Mouse (Mus musculus) erythroid progenitor cell, adult 5-6 weeks (primary cell): ENCODE measurements around the gene Abcf1. TPM values are rescaled to one million over a fixed set of nuclear protein-coding genes. Genes with fewer than 3 reads are reported as not detected.
"Not testable (repeated sequence)": the region's sequence is repeated elsewhere in the genome, so short reads cannot be mapped to it uniquely, and the experiment has no call there.

Experiments used
- ATAC-seq: replicated peaks from 2 replicates; pipeline ENCODE4 v1.8.0; 2016; ENCODE audit warnings: moderate number of reproducible peaks, mild to moderate bottlenecking, moderate TSS enrichment, inconsistent platforms; ENCODE audit not compliant: poor library complexity, low FRiP score, severe bottlenecking
- total RNA-seq, 2 experiments: library from RNA; stranded (forward) in 1 of 2; stranded (reverse) in 1 of 2; fragments of 150-400 nt in 1 of 2; fragments of 186-747, 209-891 nt in 1 of 2; gene quantifications; 2 replicates each; pipeline versions ENCODE4 v1.2.3 to v1.2.4; 2015 to 2017; ENCODE audit warnings: low replicate concordance in 2 of 2

The Abcf1 gene
- 26.3 and 36.9 TPM in 2 replicates for total RNA-seq (2015; ENCODE audit: low replicate concordance)
- 120 and 139 TPM in 2 replicates for total RNA-seq (2017; ENCODE audit: low replicate concordance)

DNA sequence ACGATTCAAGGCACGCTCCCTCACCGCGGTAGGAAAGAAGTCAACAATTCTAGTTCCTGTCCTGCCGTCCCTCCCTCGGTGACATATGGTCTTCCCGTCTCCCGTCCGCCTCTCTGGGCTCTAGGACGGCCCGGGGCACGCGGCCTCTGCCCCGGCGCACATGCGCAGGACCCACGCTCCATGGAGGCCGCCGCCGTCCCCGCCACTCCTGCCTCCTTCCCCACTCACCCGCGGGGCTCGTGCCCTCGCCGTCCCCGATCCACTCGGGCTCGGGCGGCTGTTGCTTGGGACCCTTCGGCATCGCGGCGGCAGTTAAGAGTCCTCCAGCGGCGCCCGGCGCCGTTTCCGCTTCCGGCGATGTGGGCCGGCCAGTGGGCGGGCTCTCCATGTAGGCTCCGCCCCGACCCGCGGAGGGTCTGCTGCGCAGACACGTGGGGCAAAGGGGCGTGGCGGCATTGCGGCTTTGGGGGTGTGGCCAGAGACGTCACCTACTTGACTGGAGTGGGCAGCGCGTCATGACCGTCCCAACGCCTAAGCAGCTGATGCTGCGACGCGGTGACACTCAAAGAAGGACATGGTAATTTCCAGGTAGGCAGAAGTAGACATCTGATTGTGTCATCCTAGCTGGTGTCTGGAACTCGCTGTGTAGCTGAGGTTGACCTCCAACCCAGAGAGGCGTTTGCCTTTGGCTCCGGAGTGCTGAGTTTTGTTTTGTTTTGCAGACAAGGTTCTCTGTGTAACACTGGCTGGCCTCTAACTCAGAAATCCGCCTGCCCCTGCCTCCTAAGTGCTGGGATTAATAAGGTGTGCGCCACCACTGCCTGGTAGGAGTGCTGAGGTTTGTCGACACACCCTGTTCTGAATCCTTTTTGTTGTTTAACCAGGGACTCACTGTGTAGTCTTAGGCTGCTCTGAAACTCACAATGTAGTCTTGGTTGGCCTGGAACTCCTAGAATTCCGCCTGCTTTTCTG lies at the start of gene Abcf1:
Gene Abcf1, minus strand, starts transcription at position 344 of the 972 bp plus-strand sequence.
- ATAC-seq: peak; percentile 97

DNA sequence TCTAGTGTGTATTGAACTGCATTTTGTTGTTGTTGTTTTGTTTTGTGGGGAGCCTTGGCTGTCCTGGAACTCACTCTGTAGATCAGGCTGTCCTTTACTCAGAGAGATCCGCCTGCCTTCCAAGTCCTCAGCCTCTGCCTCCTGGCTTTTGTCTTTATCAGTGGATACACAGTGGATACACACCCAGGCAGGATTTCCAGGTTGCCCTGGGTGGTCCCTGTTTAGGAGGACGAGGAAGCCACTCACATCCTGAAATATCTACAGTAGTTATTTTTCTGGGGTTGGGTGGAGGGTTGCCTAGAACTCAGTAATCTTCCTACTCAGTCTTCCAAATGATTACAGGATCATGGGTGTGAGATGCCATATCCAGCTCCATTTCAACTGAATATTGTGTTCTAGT lies 49.4 kb upstream of the Abcf1 start:
- ATAC-seq: peak; percentile 43

- no peak for ATAC-seq
These were observed 47.5 kb upstream of the Abcf1 start for GRCm38 (mm10) chr17:36017046-36017445.

DNA sequence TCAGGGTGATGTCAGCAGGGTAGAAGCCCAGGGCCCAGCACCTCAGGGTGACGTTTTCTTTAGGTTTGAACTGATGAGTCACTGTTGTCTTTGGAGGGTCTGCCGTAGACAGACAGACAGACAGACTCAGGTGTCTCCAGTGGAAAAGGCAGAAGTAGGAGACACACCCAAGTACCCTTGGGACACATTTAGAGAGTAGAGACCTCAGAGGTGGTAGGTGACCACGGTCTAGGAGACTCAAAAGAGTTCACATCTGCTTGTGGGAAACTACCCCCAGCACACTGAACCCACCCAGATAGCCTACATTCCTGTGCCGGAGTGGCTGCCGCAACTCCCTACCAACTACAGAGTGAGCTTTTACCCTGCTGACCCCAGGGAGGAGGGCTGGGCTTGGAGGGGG lies 45.4 kb upstream of the Abcf1 start:
- no peak for ATAC-seq

DNA sequence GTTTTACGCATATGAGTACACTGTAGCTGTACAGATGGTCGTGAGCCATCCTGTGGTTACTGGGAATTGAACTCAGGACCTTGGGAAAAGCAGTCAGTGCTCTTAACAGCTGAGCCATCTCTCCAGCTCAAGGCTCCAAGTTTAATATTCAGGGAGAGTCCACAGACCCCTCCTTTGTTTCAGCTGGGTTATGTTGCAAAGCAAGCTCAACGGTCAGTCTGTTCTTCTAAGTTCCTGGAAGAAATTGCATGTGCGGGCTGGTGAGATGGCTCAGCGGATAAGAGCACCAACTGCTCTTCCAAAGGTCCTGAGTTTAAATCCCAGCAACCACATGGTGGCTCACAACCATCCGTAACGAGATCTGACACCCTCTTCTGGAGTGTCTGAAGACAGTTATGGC lies 34.8 kb upstream of the Abcf1 start:
- ATAC-seq: not testable (repeated sequence)

GRCm38 (mm10) chr17:36003331-36003730 lies 33.8 kb upstream of the Abcf1 start:
- no peak for ATAC-seq

- ATAC-seq: peak; percentile 69
These were observed 32.4 kb upstream of the Abcf1 start for GRCm38 (mm10) chr17:36001966-36002365.

DNA sequence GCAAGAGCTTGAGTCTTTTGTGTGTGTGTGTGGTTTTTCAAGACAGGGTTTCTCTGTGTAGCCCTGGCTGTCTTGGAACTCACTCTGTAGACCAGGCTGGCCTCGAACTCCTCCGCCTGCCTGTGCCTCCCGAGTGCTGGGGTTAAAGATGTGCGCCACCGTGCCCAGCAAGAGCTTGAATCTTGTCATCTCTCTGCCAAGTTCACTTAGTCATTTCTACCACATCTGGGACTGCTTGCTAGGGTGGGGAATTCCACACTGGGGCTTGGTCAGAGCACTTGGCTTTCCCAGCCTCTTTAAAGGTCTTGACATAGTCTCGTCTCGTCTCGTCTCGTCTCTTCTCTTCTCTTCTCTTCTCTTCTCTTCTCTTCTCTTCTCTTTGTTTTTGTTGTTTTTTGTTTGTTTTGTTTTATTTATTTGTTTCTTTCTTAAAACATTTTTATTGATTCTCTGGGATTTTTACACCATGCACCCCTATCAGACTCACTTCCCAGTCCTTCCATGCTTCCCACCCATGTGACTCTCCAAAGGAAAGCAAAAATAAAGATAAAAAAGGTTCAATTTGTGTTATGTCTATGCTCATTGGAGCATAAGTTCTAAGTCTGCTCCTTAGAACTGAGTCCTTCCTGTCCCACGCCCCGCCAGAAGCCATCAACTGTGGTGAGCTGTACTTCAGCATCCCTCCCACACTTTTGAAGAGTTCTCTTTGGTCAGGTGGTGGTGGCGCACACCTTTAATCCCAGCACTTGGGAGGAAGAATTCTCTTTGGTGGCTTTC lies 31.7 kb upstream of the Abcf1 start:
- ATAC-seq: peak; percentile 32

GRCm38 (mm10) chr17:36000349-36000748 lies 30.8 kb upstream of the Abcf1 start:
- ATAC-seq: no peak

DNA sequence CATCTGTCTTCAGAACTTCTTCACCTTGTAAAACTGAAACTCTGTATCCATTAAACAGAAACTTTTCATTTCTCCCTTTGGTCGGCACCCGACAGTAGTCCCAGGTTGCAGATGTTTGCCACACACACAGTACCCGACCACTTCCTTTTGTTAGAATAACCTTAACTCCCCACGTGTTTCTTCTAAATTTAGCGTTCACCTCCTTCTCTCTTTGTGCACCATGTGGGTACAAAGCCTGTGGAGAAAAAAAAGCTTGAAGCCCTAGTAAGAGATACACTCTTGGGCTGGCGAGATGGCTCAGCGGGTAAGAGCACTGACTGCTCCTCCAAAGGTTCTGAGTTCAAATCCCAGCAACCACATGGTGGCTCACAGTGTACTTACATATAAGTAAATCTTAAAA lies 29.8 kb upstream of the Abcf1 start:
- ATAC-seq: no peak

- no peak for ATAC-seq
These were observed 29.2 kb upstream of the Abcf1 start for GRCm38 (mm10) chr17:35998545-35999305.

DNA sequence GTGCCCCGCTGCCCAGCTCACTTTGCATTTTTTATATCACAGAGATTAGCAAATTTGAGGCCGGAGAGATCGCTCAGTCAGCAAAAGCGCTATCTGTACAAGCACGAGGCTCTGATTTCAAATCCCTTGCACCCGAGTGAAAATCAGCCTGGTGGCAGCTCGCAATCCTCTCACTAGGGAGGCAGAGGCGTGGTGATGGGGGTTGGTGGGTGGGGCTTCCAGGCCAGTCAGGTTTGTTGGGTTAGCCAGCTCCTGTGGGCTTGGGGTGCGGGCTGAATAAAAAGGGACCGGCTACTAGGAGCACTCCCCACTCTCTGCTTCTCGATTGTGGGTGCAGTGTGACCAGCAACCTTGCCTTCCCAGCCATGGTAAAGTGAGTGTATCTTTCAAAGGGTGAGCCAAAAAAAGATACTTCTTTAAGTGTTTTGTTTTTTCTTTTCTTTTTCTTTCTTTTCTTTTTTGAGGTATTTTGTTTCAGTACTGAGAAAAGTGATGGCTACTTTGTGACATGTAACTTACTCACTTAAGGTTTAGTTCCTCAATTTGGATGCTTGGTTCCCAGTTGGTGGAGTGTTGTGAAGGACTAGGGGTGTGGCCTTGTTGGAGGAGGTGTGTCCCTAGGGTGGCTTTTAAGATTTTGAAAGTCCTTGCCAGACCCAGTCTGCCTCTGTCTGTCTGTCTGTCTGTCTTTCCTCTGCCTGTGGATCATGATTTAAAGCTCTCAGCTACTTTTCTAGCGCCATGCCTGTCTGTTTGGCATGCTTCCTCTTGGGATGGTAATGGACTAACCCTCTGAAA lies 28.4 kb upstream of the Abcf1 start:
- peak; percentile 53 for ATAC-seq

GRCm38 (mm10) chr17:35996949-35997348 lies 27.4 kb upstream of the Abcf1 start:
- peak; percentile 68 for ATAC-seq

GRCm38 (mm10) chr17:35994879-35995240 lies 25.3 kb upstream of the Abcf1 start:
- no peak for ATAC-seq

- peak; percentile 78 for ATAC-seq
These were observed 24.8 kb upstream of the Abcf1 start for GRCm38 (mm10) chr17:35994175-35994878.

- peak; percentile 60 for ATAC-seq
These were observed 24.1 kb upstream of the Abcf1 start for GRCm38 (mm10) chr17:35993675-35994074.

DNA sequence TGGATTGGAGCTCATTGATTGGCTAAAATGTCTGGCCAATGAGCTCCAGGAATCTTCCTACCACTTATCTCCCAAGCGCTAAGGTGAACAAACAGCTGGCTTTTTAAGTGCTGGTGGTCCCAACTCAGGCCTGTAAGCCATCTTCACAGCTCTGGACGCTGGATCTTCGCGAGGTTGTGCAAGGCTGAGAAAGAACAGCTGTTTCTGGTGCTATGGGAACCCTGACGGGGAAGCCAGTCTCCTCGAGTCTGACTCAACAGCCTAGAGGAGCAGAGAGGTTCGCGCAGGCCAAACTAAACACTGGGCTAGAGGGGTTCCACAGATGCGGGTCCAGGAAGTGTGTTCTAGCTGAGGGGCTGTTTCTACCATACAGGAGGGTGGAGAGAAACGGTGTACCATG lies 22.2 kb upstream of the Abcf1 start:
- no peak for ATAC-seq

DNA sequence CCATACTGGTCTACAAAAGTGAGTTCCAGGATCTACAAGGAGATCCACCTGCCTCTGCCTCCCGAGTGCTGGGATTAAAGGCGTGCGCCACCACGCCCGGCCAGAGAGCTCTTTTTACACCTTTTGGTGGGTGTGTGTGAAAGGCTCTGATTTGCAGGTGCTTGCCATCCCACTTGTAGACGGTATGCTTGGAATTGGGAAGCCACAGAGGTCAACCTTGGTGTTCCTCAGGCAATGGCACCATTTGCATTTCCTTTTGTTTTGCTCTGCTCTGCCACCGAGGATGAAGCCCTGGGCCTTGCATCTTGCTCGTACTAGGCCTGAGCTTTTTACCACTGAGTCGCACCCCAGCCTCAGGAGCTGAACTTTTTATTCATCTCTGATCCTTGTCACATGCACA lies 12.2 kb upstream of the Abcf1 start:
- ATAC-seq: no peak

DNA sequence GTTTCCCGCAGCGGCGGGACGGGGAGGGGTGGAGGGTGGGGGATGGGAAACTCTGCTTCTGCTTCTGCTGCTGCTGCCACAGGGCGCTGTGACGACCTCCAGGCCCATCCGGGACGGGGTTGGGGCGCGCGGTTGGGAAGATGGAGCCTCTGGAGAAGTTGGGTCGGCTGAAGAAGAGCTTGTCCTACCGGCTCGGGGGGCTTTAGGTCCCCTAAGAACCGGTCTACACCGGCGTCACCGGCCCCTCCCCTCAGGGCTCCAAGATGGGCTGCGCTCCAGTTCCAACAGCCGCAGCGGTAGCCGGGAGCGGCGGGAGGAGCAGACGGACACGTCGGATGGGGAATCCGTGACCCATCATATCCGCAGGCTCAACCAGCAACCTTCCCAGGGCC lies 10.8 kb upstream of the Abcf1 start:
- 0 out of 2 replicates have a peak, but pooled peaks have one; percentile 26 for ATAC-seq
